Mouse (Mus musculus): ENCODE measurements around the gene Hipk2.

The Hipk2 gene

GRCm38 (mm10) chr6:38827435-38827834, 48.5 kb downstream of the Hipk2 start:
- WGBS, result 90% methylated on average over 5 of the region's 5 CpGs

GRCm38 (mm10) chr6:38826857-38827256, 49.1 kb downstream of the Hipk2 start:
- 93% methylated on average over 3 of the region's 3 CpGs for WGBS

- WGBS, result 95% methylated on average over 4 of the region's 4 CpGs
These were observed 52.8 kb downstream of the Hipk2 start for GRCm38 (mm10) chr6:38823164-38823563.

GRCm38 (mm10) chr6:38821686-38822085, 54.3 kb downstream of the Hipk2 start:
- WGBS, result 70% methylated on average over 2 of the region's 2 CpGs

- 97% methylated on average over 1 of the region's 1 CpGs for WGBS
These were observed 55.1 kb downstream of the Hipk2 start for GRCm38 (mm10) chr6:38820862-38821261.

- 70% methylated on average over 1 of the region's 1 CpGs for WGBS
These were observed 59.7 kb downstream of the Hipk2 start for GRCm38 (mm10) chr6:38816216-38816615.

- WGBS, result 78% methylated on average over 2 of the region's 2 CpGs
These were observed 60.4 kb downstream of the Hipk2 start for GRCm38 (mm10) chr6:38815582-38815981.

GRCm38 (mm10) chr6:38814690-38815089, 61.3 kb downstream of the Hipk2 start:
- WGBS, result 82% methylated on average over 2 of the region's 2 CpGs

- 81% methylated on average over 4 of the region's 4 CpGs for WGBS
These were observed 64.4 kb downstream of the Hipk2 start for GRCm38 (mm10) chr6:38811459-38812145.

- 78% methylated on average over 2 of the region's 2 CpGs for WGBS
These were observed 65.9 kb downstream of the Hipk2 start for GRCm38 (mm10) chr6:38810121-38810475.

- WGBS, result 46% methylated on average over 10 of the region's 10 CpGs
These were observed 66.4 kb downstream of the Hipk2 start for GRCm38 (mm10) chr6:38809396-38810120.

- WGBS, result 78% methylated on average over 4 of the region's 4 CpGs
These were observed 67.6 kb downstream of the Hipk2 start for GRCm38 (mm10) chr6:38808317-38808716.

- WGBS, result 54% methylated on average over 4 of the region's 4 CpGs
These were observed 69.0 kb downstream of the Hipk2 start for GRCm38 (mm10) chr6:38806963-38807445.

GRCm38 (mm10) chr6:38805612-38806011, 70.4 kb downstream of the Hipk2 start:
- 72% methylated on average over 2 of the region's 2 CpGs for WGBS

- WGBS, result 33% methylated on average over 1 of the region's 1 CpGs
These were observed 74.7 kb downstream of the Hipk2 start for GRCm38 (mm10) chr6:38801252-38801651.

- 72% methylated on average over 3 of the region's 3 CpGs for WGBS
These were observed 78.4 kb downstream of the Hipk2 start for GRCm38 (mm10) chr6:38797548-38797947.

- WGBS, result 83% methylated on average over 1 of the region's 1 CpGs
These were observed 79.6 kb downstream of the Hipk2 start for GRCm38 (mm10) chr6:38796388-38796787.

GRCm38 (mm10) chr6:38795096-38795816, 80.7 kb downstream of the Hipk2 start:
- 95% methylated on average over 3 of the region's 3 CpGs for WGBS

GRCm38 (mm10) chr6:38792966-38793365, 83.0 kb downstream of the Hipk2 start:
- WGBS, result 65% methylated on average over 3 of the region's 3 CpGs

GRCm38 (mm10) chr6:38789221-38789810, 86.6 kb downstream of the Hipk2 start:
- 72% methylated on average over 5 of the region's 5 CpGs for WGBS

- 61% methylated on average over 6 of the region's 6 CpGs for WGBS
These were observed 88.0 kb downstream of the Hipk2 start for GRCm38 (mm10) chr6:38787811-38788509.
